Mouse (Mus musculus): ENCODE data around the gene Pou2f3. TPM values are rescaled to one million over a fixed set of nuclear protein-coding genes. Genes with fewer than 3 reads are reported as not detected.

The Pou2f3 gene
- polyA plus RNA-seq, 1 experiment = 1.2 TPM

GRCm38 (mm10) chr9:43241970-43242369, 31.8 kb upstream of the Pou2f3 start:
- Histone ChIP-seq H3K4me1 (ENCODE audit: control insufficient read depth, insufficient read depth, low read length) (peaks cover 8% of the 10 kb centered on the region), H3K4me3 (ENCODE audit: control insufficient read depth, low read depth, low read length) (no peak overlapping the region), H3K36me3 (ENCODE audit: control insufficient read depth, insufficient read depth, low read length) (no peaks in the 10 kb centered on the region), H3K27me3 (ENCODE audit: control insufficient read depth, insufficient read depth, low read length) (peaks cover 7% of the 10 kb centered on the region), H3K27ac (ENCODE audit: control insufficient read depth, insufficient read depth, low read depth, low read length) (no peak overlapping the region)
- no peak for TF ChIP-seq POLR2A (IDR thresholded peaks at IDR 0.05; ENCODE audit: control insufficient read depth, low read depth, low read length)
- no peak for TF ChIP-seq CTCF (IDR thresholded peaks at IDR 0.05; ENCODE audit: control insufficient read depth, insufficient read depth, insufficient replicate concordance, low read depth, low read length)

GRCm38 (mm10) chr9:43241291-43241690, 31.1 kb upstream of the Pou2f3 start:
- no peak overlapping the region for H3K4me3 ChIP-seq (ENCODE audit: control insufficient read depth, low read depth, low read length)
- H3K4me1 ChIP-seq (ENCODE audit: control insufficient read depth, insufficient read depth, low read length) = peaks cover 8% of the 10 kb centered on the region
- H3K27me3 ChIP-seq (ENCODE audit: control insufficient read depth, insufficient read depth, low read length) = peaks cover 7% of the 10 kb centered on the region
- no peaks in the 10 kb centered on the region for H3K36me3 ChIP-seq (ENCODE audit: control insufficient read depth, insufficient read depth, low read length)
- H3K27ac ChIP-seq (ENCODE audit: control insufficient read depth, insufficient read depth, low read depth, low read length) = no peak overlapping the region
- no peak for TF ChIP-seq POLR2A (IDR thresholded peaks at IDR 0.05; ENCODE audit: control insufficient read depth, low read depth, low read length)

DNA sequence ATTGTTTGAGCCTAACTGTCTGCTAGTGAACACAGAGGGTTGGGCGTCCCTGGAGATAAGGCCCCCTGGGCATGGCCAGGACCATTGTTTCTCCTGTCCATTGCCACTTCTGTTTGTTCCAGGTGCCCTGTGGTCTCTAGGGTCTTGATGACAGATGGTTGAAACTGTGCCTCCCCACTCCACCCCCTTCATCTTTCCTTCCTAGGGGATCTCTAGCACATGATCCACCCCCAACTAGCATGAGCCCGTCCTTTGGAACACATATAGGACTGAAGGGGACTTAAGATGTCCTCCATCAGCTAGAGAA, 30.4 kb upstream of the Pou2f3 start:
- Histone ChIP-seq H3K36me3 (ENCODE audit: control insufficient read depth, insufficient read depth, low read length) (no peaks in the 10 kb centered on the region), H3K27me3 (ENCODE audit: control insufficient read depth, insufficient read depth, low read length) (peaks cover 7% of the 10 kb centered on the region), H3K4me1 (ENCODE audit: control insufficient read depth, insufficient read depth, low read length) (peaks cover 8% of the 10 kb centered on the region), H3K27ac (ENCODE audit: control insufficient read depth, insufficient read depth, low read depth, low read length) (no peak overlapping the region), H3K4me3 (ENCODE audit: control insufficient read depth, low read depth, low read length) (no peak overlapping the region)
- TF ChIP-seq CTCF (IDR thresholded peaks at IDR 0.05; ENCODE audit: control insufficient read depth, insufficient read depth, insufficient replicate concordance, low read depth, low read length) (no peak), POLR2A (IDR thresholded peaks at IDR 0.05; ENCODE audit: control insufficient read depth, low read depth, low read length) (no peak)

GRCm38 (mm10) chr9:43239712-43240593, 29.8 kb upstream of the Pou2f3 start, which contains the start of gene Oaf:
TSS of gene Oaf (minus strand) at chr9:43239911.
- no peaks in the 10 kb centered on the region for H3K36me3 ChIP-seq (ENCODE audit: control insufficient read depth, insufficient read depth, low read length)
- peak within 1 kb of the TSS; percentile 63 for H3K27ac ChIP-seq (ENCODE audit: control insufficient read depth, insufficient read depth, low read depth, low read length)
- peaks cover 7% of the 10 kb centered on the region for H3K27me3 ChIP-seq (ENCODE audit: control insufficient read depth, insufficient read depth, low read length)
- H3K4me3 ChIP-seq (ENCODE audit: control insufficient read depth, low read depth, low read length) = peak within 1 kb of the TSS; percentile 82
- H3K4me1 ChIP-seq (ENCODE audit: control insufficient read depth, insufficient read depth, low read length) = peaks cover 8% of the 10 kb centered on the region
- no peak for TF ChIP-seq CTCF (IDR thresholded peaks at IDR 0.05; ENCODE audit: control insufficient read depth, insufficient read depth, insufficient replicate concordance, low read depth, low read length)
- no peak; the same call in 1 of the 2 replicates for TF ChIP-seq POLR2A (IDR thresholded peaks at IDR 0.05; ENCODE audit: control insufficient read depth, low read depth, low read length)

DNA sequence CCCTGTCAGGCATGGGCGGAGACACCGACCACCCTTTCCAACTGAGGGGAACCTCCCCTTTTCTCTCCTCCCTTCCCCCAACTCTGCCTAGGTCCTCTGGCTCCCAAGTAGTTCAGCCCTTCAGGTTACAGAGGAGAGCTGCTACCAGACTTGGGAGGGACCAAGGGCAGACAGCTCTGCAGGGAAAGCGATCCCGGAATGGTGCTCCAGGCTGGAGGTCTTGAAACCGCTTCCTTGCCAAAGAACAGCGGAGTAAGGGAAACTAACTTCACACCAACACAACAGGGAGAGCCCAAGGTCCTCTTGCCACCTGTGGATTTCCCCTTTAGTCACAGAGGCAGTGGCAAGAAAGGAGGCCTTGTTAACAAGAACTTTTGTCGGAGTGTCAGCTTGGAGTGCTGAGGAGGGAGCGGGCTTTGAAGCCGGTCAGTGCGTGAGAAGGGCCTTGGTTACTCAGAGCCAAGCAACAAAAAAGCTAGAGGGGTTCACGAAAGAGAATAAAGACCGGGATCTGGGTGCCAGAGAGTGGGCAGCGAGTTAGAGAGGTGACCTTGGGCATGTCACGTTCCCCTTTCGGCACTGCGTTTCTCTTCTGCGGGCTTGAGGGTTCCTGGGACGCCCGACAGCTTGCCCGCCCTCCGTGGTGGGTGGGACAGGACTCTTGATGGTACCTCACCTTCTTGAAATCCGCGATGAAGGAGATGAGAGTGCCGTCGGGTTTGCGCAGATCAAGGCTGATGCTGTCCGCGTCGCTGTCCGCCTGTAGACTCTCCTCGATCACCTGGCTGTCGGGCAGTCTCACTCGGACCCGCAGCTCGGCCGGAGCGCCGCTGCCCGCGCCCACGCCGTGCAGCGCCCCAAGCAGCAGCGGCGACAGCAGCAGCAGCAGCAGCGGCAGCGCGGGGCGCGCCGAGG, 28.7 kb upstream of the Pou2f3 start:
- TF ChIP-seq POLR2A (IDR thresholded peaks at IDR 0.05; ENCODE audit: control insufficient read depth, low read depth, low read length) (no peak; the same call in 1 of the 2 replicates), CTCF (IDR thresholded peaks at IDR 0.05; ENCODE audit: control insufficient read depth, insufficient read depth, insufficient replicate concordance, low read depth, low read length) (no peak)
- Histone ChIP-seq H3K36me3 (ENCODE audit: control insufficient read depth, insufficient read depth, low read length) (no peaks in the 10 kb centered on the region), H3K27me3 (ENCODE audit: control insufficient read depth, insufficient read depth, low read length) (peaks cover 7% of the 10 kb centered on the region), H3K4me3 (ENCODE audit: control insufficient read depth, low read depth, low read length) (peak overlapping the region; percentile 82), H3K27ac (ENCODE audit: control insufficient read depth, insufficient read depth, low read depth, low read length) (peak overlapping the region; percentile 63), H3K4me1 (ENCODE audit: control insufficient read depth, insufficient read depth, low read length) (peaks cover 7% of the 10 kb centered on the region)

DNA sequence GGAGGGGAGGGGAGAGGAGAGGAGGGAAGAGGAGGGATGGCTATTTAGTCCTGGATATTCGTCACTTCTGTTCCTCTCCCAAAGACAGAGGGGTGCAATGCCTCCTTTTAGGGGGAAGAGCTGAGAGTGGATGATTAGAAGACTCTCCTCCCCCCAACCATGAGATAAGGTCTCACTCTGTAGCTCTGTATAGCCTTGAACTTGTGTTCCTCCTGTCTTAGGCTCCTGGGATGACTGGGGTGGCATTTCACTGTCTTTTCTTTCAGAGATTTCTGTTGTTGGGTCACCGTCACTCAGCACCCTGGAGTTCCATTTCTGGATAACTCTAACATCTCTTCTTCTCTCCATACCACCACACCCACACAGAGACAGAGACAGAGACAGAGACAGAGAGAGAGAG, 28.0 kb upstream of the Pou2f3 start:
- peak overlapping the region; percentile 63; the same call in 1 of the 2 replicates for H3K27ac ChIP-seq (ENCODE audit: control insufficient read depth, insufficient read depth, low read depth, low read length)
- H3K27me3 ChIP-seq (ENCODE audit: control insufficient read depth, insufficient read depth, low read length) = peaks cover 7% of the 10 kb centered on the region
- no peak for TF ChIP-seq POLR2A (IDR thresholded peaks at IDR 0.05; ENCODE audit: control insufficient read depth, low read depth, low read length)
- TF ChIP-seq CTCF (IDR thresholded peaks at IDR 0.05; ENCODE audit: control insufficient read depth, insufficient read depth, insufficient replicate concordance, low read depth, low read length) = no peak
- H3K4me1 ChIP-seq (ENCODE audit: control insufficient read depth, insufficient read depth, low read length) = peaks cover 7% of the 10 kb centered on the region
- peak overlapping the region; percentile 82 for H3K4me3 ChIP-seq (ENCODE audit: control insufficient read depth, low read depth, low read length)
- H3K36me3 ChIP-seq (ENCODE audit: control insufficient read depth, insufficient read depth, low read length) = no peaks in the 10 kb centered on the region

Data from testis, adult 2 months (tissue).